Mouse (Mus musculus) heart, embryonic 12.5 days (tissue): ENCODE data around the gene Insc. TPM values are rescaled to one million over a fixed set of nuclear protein-coding genes. Genes with fewer than 3 reads are reported as not detected.

Experiments
- ATAC-seq: fragments of 200-750 bp; cut with Nextera tagmentation; 2 replicates; pipeline ENCODE4 v1.8.0; 2017; ENCODE audit warnings: moderate TSS enrichment, moderate library complexity; ENCODE audit not compliant: insufficient number of reproducible peaks, low FRiP score
- H3K27ac ChIP-seq: fragments of 300-500 bp; sonication (generic); 2 replicates; pipeline ENCODE4 v1.5.1; 2016; ENCODE audit warnings: mild to moderate bottlenecking, moderate library complexity; ENCODE audit not compliant: poor library complexity, severe bottlenecking
- H3K27me3 ChIP-seq: fragments of 300-500 bp; sonication (generic); replicated peaks from 2 replicates; pipeline ENCODE4 v1.6.1; 2016; ENCODE audit warnings: mild to moderate bottlenecking, moderate library complexity
- H3K36me3 ChIP-seq: fragments of 300-500 bp; sonication (generic); 2 replicates; pipeline ENCODE4 v1.6.1; 2016; ENCODE audit warnings: mild to moderate bottlenecking, moderate library complexity
- H3K4me1 ChIP-seq: fragments of 300-500 bp; sonication (generic); replicated peaks from 2 replicates; pipeline ENCODE4 v1.6.1; 2016; ENCODE audit warnings: mild to moderate bottlenecking
- H3K4me2 ChIP-seq: fragments of 300-500 bp; sonication (generic); 2 replicates; pipeline ENCODE4 v1.6.1; 2016; ENCODE audit warnings: mild to moderate bottlenecking, moderate library complexity
- H3K4me3 ChIP-seq: fragments of 300-500 bp; sonication (generic); 2 replicates; pipeline ENCODE4 v1.5.1; 2016; ENCODE audit warnings: mild to moderate bottlenecking
- H3K9ac ChIP-seq: fragments of 300-500 bp; sonication (generic); 2 replicates; pipeline ENCODE4 v1.6.1; 2016; ENCODE audit warnings: mild to moderate bottlenecking, moderate library complexity
- H3K9me3 ChIP-seq: fragments of 300-500 bp; sonication (generic); replicated peaks from 2 replicates; pipeline ENCODE4 v1.6.1; 2016; ENCODE audit warnings: mild to moderate bottlenecking, moderate library complexity
- WGBS: fragments of 180-500 bp; shearing (Covaris S2); methylation state at CpG from one replicate; pipeline ENCODE4 v1.1.7; 2016; 5-methylcytosine and 5-hydroxymethylcytosine counted together
- polyA plus RNA-seq: library from polyadenylated mRNA; unstranded; fragments of >200 nt; fragmentation: Nextera tagmentation; extraction: Ambion mirVana; gene quantifications from 2 replicates; pipeline ENCODE4 v1.2.1, GENCODE M21; 2016

The Insc gene
- polyA plus RNA-seq, 1 experiment from 2014 or later = 1.5 TPM

- 18% methylated on average over 3 of the region's 3 CpGs for WGBS
- peak; percentile 66 for ATAC-seq
- Histone ChIP-seq H3K36me3 (no peaks in the 10 kb centered on the region), H3K4me3 (no peak overlapping the region), H3K4me2 (0 out of 2 replicates have a peak overlapping the region, but pooled peaks have one; percentile 43), H3K4me1 (peaks cover 19% of the 10 kb centered on the region), H3K27me3 (no peaks in the 10 kb centered on the region), H3K27ac (no peak overlapping the region), H3K9me3 (no peaks in the 10 kb centered on the region), H3K9ac (no peak overlapping the region)
These were observed 130.0 kb downstream of the Insc start for GRCm38 (mm10) chr7:114873315-114874012.

DNA sequence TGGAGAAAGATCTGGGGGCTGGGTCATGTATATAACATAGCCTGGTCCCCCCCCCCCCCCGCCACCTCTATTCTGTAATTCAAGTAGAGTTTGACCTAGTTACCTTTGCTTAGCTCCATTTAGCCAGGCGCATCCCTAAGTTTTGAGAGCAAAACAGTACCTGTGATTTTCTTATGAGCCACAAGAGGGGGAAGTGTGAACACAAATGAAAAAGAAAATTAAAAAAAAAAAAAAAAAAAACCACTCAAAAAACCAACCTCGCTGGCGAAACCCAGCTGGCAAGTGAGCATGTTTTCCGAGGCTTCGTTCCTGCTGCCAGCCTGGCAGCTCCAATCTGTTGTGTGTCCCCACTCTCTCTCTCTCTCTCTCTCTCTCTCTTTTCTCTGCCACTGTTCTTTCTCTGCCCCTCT, 130.5 kb downstream of the Insc start:
- Histone ChIP-seq H3K4me1 (peaks cover 19% of the 10 kb centered on the region), H3K9me3 (no peaks in the 10 kb centered on the region), H3K27me3 (no peaks in the 10 kb centered on the region), H3K9ac (no peak overlapping the region), H3K4me3 (no peak overlapping the region), H3K4me2 (peak overlapping the region; percentile 43; the same call in 1 of the 2 replicates), H3K27ac (no peak overlapping the region), H3K36me3 (no peaks in the 10 kb centered on the region)
- peak; percentile 45; the same call in 1 of the 2 replicates for ATAC-seq
- WGBS = 24% methylated on average over 6 of the region's 6 CpGs

DNA sequence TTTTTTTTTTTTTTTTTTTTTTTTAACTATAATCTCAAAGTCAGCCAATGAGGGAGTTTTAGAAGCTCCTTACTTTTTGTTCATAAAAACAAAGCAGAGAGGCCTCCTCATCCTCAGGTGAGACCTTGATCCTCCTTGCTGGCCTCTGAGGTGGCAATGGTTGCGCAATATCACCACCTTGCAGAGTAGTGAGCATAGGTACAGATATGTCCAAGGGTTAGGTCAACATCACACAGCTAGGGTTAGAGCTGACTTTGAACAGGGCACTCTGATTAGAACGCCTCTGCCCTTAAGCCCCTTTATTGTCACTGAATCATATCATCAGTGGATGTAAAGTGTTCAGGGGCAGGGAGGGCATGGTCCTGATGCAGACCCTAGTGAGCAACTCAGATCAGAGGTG, 131.1 kb downstream of the Insc start:
- WGBS = 74% methylated on average over 2 of the region's 2 CpGs
- no peak overlapping the region for H3K4me3 ChIP-seq
- no peak for ATAC-seq
- no peak overlapping the region for H3K27ac ChIP-seq
- no peaks in the 10 kb centered on the region for H3K27me3 ChIP-seq
- no peak overlapping the region for H3K4me2 ChIP-seq
- no peaks in the 10 kb centered on the region for H3K36me3 ChIP-seq
- H3K4me1 ChIP-seq = peaks cover 19% of the 10 kb centered on the region
- H3K9ac ChIP-seq = no peak overlapping the region
- H3K9me3 ChIP-seq = no peaks in the 10 kb centered on the region

- H3K9me3 ChIP-seq = peaks cover 7% of the 10 kb centered on the region
- H3K4me2 ChIP-seq = no peak overlapping the region
- no peaks in the 10 kb centered on the region for H3K27me3 ChIP-seq
- H3K36me3 ChIP-seq = no peaks in the 10 kb centered on the region
- ATAC-seq = no peak
- no peak overlapping the region for H3K9ac ChIP-seq
- no peaks in the 10 kb centered on the region for H3K4me1 ChIP-seq
- no peak overlapping the region for H3K27ac ChIP-seq
- WGBS = 80% methylated on average over 2 of the region's 2 CpGs
- H3K4me3 ChIP-seq = no peak overlapping the region
These were observed 140.1 kb downstream of the Insc start for GRCm38 (mm10) chr7:114883602-114884001.

GRCm38 (mm10) chr7:114886933-114887332, 143.4 kb downstream of the Insc start:
- no peak for ATAC-seq
- H3K4me2 ChIP-seq = no peak overlapping the region
- H3K27ac ChIP-seq = no peak overlapping the region
- 79% methylated on average over 4 of the region's 4 CpGs for WGBS
- H3K36me3 ChIP-seq = no peaks in the 10 kb centered on the region
- no peaks in the 10 kb centered on the region for H3K4me1 ChIP-seq
- H3K9me3 ChIP-seq = peaks cover 10% of the 10 kb centered on the region
- H3K9ac ChIP-seq = no peak overlapping the region
- no peak overlapping the region for H3K4me3 ChIP-seq
- H3K27me3 ChIP-seq = no peaks in the 10 kb centered on the region

- H3K9me3 ChIP-seq = peaks cover 10% of the 10 kb centered on the region
- no peak overlapping the region for H3K27ac ChIP-seq
- no peak overlapping the region for H3K4me2 ChIP-seq
- 82% methylated on average over 4 of the region's 4 CpGs for WGBS
- no peak for ATAC-seq
- H3K4me1 ChIP-seq = no peaks in the 10 kb centered on the region
- H3K27me3 ChIP-seq = no peaks in the 10 kb centered on the region
- H3K4me3 ChIP-seq = no peak overlapping the region
- no peaks in the 10 kb centered on the region for H3K36me3 ChIP-seq
- H3K9ac ChIP-seq = no peak overlapping the region
These were observed 146.7 kb downstream of the Insc start for GRCm38 (mm10) chr7:114890215-114890614.

DNA sequence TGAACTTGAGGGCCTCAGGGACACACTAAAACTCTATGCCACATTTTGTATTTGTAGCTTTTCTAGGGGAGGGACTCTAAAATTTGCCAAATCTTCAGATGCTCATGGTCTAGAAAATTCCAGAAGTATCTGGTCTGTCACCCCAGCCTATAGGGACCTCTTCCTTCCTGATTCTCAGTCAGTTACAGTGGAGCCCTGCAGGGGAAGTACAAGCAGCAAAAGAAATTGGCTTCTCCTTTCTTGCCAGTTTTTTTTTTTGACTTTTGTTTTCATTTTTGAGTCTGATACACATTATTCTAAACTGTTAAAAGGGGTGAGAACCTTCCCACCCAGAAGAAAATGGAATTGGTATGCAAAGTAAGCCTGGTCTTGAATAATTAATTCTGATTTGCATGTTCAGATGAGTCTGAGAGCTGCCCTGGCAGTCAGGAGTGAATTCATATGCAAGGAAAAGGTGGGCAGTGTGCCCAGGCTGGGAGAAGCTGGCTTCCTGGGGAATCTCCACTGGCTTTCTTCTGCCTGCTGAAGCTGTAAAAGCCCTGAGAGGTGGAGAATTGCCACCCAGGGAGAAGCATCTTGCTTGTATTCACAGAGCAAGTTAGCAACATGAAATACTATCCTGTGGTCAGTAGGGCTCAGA, 149.2 kb downstream of the Insc start:
- no peak for ATAC-seq
- no peaks in the 10 kb centered on the region for H3K4me1 ChIP-seq
- no peaks in the 10 kb centered on the region for H3K36me3 ChIP-seq
- H3K27ac ChIP-seq = no peak overlapping the region
- H3K27me3 ChIP-seq = no peaks in the 10 kb centered on the region
- H3K9me3 ChIP-seq = peaks cover 7% of the 10 kb centered on the region
- H3K4me3 ChIP-seq = no peak overlapping the region
- no peak overlapping the region for H3K4me2 ChIP-seq
- no peak overlapping the region for H3K9ac ChIP-seq

DNA sequence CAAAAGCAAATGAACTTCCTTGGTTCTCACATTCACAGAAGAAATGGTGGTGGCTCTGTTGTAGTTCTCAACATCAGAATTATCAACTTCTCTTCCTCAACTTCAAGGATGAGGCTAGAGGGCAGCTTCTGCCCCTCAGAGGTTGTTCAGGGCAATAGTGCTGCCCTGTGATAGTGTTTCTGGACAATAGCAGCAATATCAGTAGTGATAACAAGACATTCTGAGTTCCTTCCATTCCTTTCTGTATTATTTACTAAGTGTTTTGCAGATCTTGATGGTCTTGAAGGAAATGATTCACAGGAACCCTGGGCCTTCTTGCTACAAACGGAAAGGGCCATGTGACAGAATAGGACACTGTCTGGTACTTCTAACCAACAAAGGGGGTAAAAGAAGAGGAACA, 150.4 kb downstream of the Insc start:
- H3K4me2 ChIP-seq = no peak overlapping the region
- H3K9ac ChIP-seq = no peak overlapping the region
- H3K4me3 ChIP-seq = no peak overlapping the region
- H3K36me3 ChIP-seq = no peaks in the 10 kb centered on the region
- no peaks in the 10 kb centered on the region for H3K4me1 ChIP-seq
- 59% methylated on average over 1 of the region's 1 CpGs for WGBS
- 0 out of 2 replicates have a peak, but pooled peaks cover 3% of the 10 kb centered on the region for H3K9me3 ChIP-seq
- no peak overlapping the region for H3K27ac ChIP-seq
- H3K27me3 ChIP-seq = no peaks in the 10 kb centered on the region
- ATAC-seq = no peak

DNA sequence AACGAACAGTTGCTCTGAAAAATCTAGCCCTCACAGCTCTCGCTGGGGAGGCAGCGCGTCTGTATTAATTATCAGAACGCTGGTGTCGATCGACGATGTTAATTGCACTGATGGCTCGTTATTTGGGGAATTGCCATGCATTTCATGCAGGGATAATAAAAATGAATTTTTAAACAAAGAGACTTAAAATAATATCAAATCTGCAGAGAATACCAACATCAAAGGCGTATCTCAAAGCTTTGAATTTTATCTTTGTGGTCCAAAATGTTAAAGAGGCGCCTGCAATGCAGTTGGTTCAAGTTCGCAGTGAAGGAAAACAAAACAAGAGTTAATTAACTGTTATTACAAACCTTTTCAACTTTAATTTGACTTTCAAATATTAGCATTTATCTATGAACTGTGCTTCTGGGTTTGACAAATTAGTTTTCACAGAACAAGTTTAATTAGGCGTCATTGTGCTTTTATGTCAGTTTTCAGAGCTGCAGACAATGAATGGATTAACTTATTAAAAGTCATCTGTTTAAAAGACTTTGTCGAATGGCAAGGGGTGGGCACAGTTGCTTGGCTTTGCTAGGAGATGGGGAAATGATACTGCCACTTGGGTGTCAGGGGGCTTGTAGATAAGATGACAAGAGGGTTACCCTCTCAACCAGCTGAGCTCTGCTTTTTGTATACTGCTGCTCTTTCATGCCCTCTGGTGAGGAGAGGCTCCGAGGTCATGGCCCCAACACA, 153.6 kb downstream of the Insc start:
- ATAC-seq = no peak
- 81% methylated on average over 15 of the region's 15 CpGs for WGBS
- H3K4me3 ChIP-seq = no peak overlapping the region
- H3K4me1 ChIP-seq = no peaks in the 10 kb centered on the region
- H3K4me2 ChIP-seq = no peak overlapping the region
- no peaks in the 10 kb centered on the region for H3K27me3 ChIP-seq
- H3K36me3 ChIP-seq = no peaks in the 10 kb centered on the region
- H3K9ac ChIP-seq = no peak overlapping the region
- no peak overlapping the region for H3K27ac ChIP-seq
- no peaks in the 10 kb centered on the region for H3K9me3 ChIP-seq
